Mouse (Mus musculus) E14TG2a.4 (cell line): ENCODE data around the gene 4930412O13Rik.

Experiments
- H3K27me3 ChIP-seq: 2 replicates; pipeline ENCODE4 v1.6.1; 2014; ENCODE audit warnings: low read length, control low read depth; ENCODE audit not compliant: insufficient read depth
- H3K36me3 ChIP-seq: 2 replicates; pipeline ENCODE4 v1.6.1; 2014; ENCODE audit warnings: low read length, control low read depth; ENCODE audit not compliant: insufficient read depth
- H3K4me1 ChIP-seq: replicated peaks from 2 replicates; pipeline ENCODE4 v1.6.1; 2014; ENCODE audit warnings: low read depth, low read length, control low read depth
- H3K4me3 ChIP-seq: replicated peaks from 2 replicates; pipeline ENCODE4 v1.5.1; 2014; ENCODE audit warnings: mild to moderate bottlenecking, low read length
- H3K9me3 ChIP-seq: 2 replicates; pipeline ENCODE4 v1.6.1; 2014; ENCODE audit warnings: low read length, control low read depth
- CTCF ChIP-seq: conservative IDR thresholded peaks from 2 replicates; pipeline ENCODE4 v1.5.1; 2014; ENCODE audit warnings: low read length
- NANOG ChIP-seq: IDR thresholded peaks from 2 replicates; pipeline ENCODE4 v1.6.1; 2014; ENCODE audit warnings: borderline replicate concordance, low read length, mixed read lengths
- POU5F1 ChIP-seq: IDR thresholded peaks from 2 replicates; pipeline ENCODE4 v1.6.1; 2014; ENCODE audit warnings: low read length, borderline replicate concordance

4930412O13Rik gene

GRCm38 (mm10) chr2:9881051-9881591 is at the start of gene 4930412O13Rik:
Gene 4930412O13Rik, plus strand, starts transcription at chr2:9881252.
- peaks cover 98% of the 10 kb centered on the region for H3K27me3 ChIP-seq
- no peaks in the 10 kb centered on the region for H3K36me3 ChIP-seq
- peaks cover 77% of the 10 kb centered on the region for H3K4me1 ChIP-seq
- TF ChIP-seq POU5F1, result no peak
- no peak for TF ChIP-seq NANOG
- no peak for TF ChIP-seq CTCF
- peak within 1 kb of the TSS; percentile 65 for H3K4me3 ChIP-seq
- H3K9me3 ChIP-seq, result no peaks in the 10 kb centered on the region

- Histone ChIP-seq H3K4me1 (no peaks in the 10 kb centered on the region), H3K36me3 (no peaks in the 10 kb centered on the region), H3K4me3 (no peak overlapping the region), H3K27me3 (peaks cover 6% of the 10 kb centered on the region; the same call in 1 of the 2 replicates), H3K9me3 (no peaks in the 10 kb centered on the region)
- TF ChIP-seq POU5F1 (no peak), NANOG (no peak)
Observed at GRCm38 (mm10) chr2:9833712-9834111, 47.3 kb upstream of the 4930412O13Rik start.

GRCm38 (mm10) chr2:9835195-9835594 is 45.9 kb upstream of the 4930412O13Rik start:
- peaks cover 6% of the 10 kb centered on the region; the same call in 1 of the 2 replicates for H3K27me3 ChIP-seq
- H3K4me3 ChIP-seq, result no peak overlapping the region
- H3K9me3 ChIP-seq, result no peaks in the 10 kb centered on the region
- H3K36me3 ChIP-seq, result no peaks in the 10 kb centered on the region
- TF ChIP-seq POU5F1 (no peak), CTCF (no peak)
- H3K4me1 ChIP-seq, result no peaks in the 10 kb centered on the region

- peaks cover 3% of the 10 kb centered on the region; the same call in 1 of the 2 replicates for H3K9me3 ChIP-seq
- H3K27me3 ChIP-seq, result peaks cover 8% of the 10 kb centered on the region
- H3K4me3 ChIP-seq, result peak overlapping the region; percentile 52
- peaks cover 53% of the 10 kb centered on the region for H3K4me1 ChIP-seq
- TF ChIP-seq POU5F1, result no peak
- TF ChIP-seq CTCF, result no peak
- TF ChIP-seq NANOG, result no peak
- H3K36me3 ChIP-seq, result no peaks in the 10 kb centered on the region
Observed at GRCm38 (mm10) chr2:9852851-9853576, 28.0 kb upstream of the 4930412O13Rik start.

- no peak overlapping the region for H3K4me3 ChIP-seq
- peaks cover 67% of the 10 kb centered on the region for H3K4me1 ChIP-seq
- no peak for TF ChIP-seq CTCF
- no peak for TF ChIP-seq NANOG
- TF ChIP-seq POU5F1, result no peak
- peaks cover 3% of the 10 kb centered on the region; the same call in 1 of the 2 replicates for H3K9me3 ChIP-seq
- peaks cover 16% of the 10 kb centered on the region for H3K27me3 ChIP-seq
- H3K36me3 ChIP-seq, result no peaks in the 10 kb centered on the region
Observed at GRCm38 (mm10) chr2:9855861-9856260, 25.2 kb upstream of the 4930412O13Rik start.

GRCm38 (mm10) chr2:9860698-9861097 is 20.4 kb upstream of the 4930412O13Rik start:
- Histone ChIP-seq H3K9me3 (no peaks in the 10 kb centered on the region), H3K36me3 (no peaks in the 10 kb centered on the region), H3K4me1 (peaks cover 61% of the 10 kb centered on the region), H3K27me3 (peaks cover 12% of the 10 kb centered on the region), H3K4me3 (no peak overlapping the region)
- TF ChIP-seq CTCF, result no peak
- no peak for TF ChIP-seq NANOG
- TF ChIP-seq POU5F1, result no peak

- no peak for TF ChIP-seq CTCF
- no peak for TF ChIP-seq POU5F1
- no peak for TF ChIP-seq NANOG
- H3K27me3 ChIP-seq, result peaks cover 46% of the 10 kb centered on the region
- H3K4me3 ChIP-seq, result no peak overlapping the region
- peaks cover 7% of the 10 kb centered on the region for H3K9me3 ChIP-seq
- no peaks in the 10 kb centered on the region for H3K36me3 ChIP-seq
- peaks cover 27% of the 10 kb centered on the region for H3K4me1 ChIP-seq
Observed at GRCm38 (mm10) chr2:9867092-9867825, 13.8 kb upstream of the 4930412O13Rik start.

GRCm38 (mm10) chr2:9871141-9871716 is 9.8 kb upstream of the 4930412O13Rik start:
- Histone ChIP-seq H3K27me3 (peaks cover 86% of the 10 kb centered on the region), H3K9me3 (peaks cover 7% of the 10 kb centered on the region), H3K36me3 (no peaks in the 10 kb centered on the region), H3K4me1 (peaks cover 40% of the 10 kb centered on the region), H3K4me3 (no peak overlapping the region)
- TF ChIP-seq CTCF, result no peak
- TF ChIP-seq NANOG, result no peak
- TF ChIP-seq POU5F1, result no peak
